Mouse (Mus musculus) T-cell, adult 2 months (primary cell): Measurements from ENCODE around the gene Gm17581.
A peak's percentile ranks its signal among the peaks of the same experiment; 100 is the strongest.
"Not testable (repeated sequence)": the region's sequence is repeated elsewhere in the genome, so short reads cannot be mapped to it uniquely, and the experiment has no call there.

Source experiments
- DNase-seq: peaks from one replicate; pipeline ENCODE4 v3.0.0; 2022; ENCODE audit warnings: low spot score

The Gm17581 gene

DNA sequence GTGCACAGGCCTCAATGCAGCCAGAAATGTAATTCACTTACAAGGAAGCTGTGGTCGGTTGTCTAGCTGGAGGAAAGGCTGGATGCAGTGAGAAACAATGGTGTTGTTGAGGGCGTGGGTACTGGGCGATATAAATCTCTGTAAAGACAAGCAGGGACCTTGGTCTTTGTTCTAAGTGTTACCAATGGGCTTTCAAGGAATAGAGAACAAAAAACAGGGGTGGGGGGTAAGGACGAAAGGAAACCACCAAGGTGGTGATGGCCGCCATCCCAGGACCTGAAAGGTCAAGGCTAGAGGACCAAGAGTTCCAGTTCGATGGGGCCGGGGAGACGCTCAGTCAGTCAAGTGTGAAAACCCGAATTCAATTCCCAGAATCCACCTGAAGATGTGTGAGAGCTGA is 2.1 kb upstream of the Gm17581 start:
- DNase-seq, result no peak

DNA sequence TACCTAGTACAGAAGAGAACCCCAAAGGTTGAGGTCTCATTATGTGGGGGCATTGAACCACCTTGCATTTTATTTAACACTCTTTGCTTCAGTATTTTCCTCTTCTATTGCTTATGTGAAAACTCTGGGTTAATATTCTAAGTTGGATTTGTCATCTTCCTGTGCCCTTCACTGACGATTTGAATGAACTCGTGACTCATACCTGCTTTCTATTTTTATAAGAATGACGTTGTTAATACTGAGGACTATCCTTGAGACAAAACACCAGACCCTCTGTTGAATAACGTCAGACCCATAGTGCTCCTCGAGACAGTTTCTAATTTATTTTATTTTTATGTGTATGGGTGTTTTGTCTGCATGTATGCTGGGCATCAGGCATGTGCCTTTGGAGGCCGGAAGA is 1.3 kb upstream of the Gm17581 start:
- no peak for DNase-seq

DNA sequence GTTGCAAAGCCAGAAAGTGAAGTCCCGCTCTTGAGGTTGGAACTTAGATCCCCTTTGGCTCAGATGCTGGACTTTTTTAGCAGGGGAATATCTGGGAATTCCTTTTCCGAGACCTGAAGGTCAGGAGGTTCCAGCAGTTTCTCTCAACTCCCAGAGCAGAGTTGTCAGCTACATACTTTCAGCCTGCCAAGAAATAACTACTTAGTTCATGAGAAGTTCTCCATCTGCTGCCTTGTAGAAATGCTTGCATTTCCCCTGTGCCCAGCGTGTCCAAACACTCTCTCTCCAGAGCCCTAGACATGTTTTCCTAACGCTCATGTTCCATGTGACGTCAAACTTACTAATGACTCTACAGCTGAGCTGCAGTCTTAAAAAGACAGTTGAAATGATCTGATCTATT is 586 bp downstream of the Gm17581 start:
- DNase-seq, result no peak

DNA sequence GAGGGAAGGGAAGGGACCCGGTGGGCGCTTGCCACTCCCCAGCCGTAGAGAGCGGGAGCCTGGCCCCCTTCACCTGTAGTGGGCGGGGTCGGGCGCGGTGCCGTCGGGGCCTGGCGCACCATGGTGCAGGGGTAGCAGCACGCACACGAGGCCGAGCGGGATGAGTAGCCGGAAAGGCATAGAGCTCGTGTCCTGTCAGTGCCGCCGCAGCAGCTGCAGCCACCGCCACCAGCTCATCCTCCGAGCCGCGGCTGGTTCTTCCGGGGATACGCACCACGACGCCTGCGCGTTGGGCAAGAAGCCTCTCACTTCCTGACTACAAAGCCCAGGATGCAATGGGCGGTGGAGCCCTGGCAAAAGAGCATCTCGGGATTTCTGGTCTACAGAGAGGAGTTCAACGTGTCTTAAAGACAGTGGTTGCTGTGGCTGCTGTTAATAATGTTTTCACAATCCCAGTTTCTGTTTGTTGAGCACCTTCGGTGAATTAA is 6.5 kb downstream of the Gm17581 start, which contains the start of gene Edem2:
TSS of gene Edem2 (minus strand) at position 318 of the 488 bp plus-strand sequence.
- peak; percentile 96 for DNase-seq

DNA sequence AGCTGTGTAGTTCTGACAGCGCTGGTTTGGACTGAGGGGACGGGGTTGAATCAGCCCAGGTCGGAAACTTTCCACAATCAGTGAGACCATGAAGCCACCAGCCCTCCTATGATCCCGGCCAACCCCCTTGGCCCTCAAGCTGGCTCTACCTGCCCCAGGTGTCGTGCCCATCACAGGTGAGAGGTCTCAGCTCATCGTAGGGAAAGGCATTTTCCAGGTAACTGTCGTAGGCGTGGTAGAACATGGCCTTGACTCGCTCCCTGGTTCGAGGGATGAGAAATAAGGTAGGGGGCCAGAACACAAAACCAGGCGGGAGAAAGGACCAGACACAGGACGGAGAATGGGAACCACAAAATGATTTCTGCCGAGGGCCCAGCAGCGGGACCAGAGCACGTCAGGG is 6.9 kb downstream of the Gm17581 start:
- peak; percentile 2 for DNase-seq

DNA sequence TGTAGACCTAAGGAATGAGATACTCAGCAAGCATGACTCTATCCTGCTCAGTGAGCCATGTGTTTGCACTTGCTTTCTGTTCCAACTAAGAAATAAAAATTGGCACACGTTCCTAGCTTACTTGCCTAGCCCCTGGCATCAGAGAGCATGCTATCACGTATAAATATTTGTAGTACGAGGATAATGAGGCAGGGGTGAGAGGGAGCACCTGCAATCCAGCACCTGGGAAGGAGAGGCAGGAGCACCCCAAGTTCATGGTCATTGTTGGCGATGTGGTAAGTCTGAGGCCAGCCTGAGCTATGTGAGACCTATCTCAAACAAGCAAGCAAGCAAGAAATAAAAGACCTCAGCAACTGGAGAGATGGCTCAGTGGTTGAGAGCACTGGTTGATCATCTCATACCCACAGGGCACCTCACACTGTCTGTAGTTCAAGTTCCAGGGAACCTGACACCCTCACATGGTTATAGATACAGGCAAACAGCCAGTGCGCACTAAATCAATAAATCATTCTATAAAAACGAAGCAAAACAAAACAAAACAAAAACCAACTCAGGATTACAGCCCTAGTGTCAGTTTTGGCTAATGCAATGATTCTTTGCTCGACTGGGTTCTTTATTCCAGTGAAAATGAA is 7.8 kb downstream of the Gm17581 start:
- no peak for DNase-seq

DNA sequence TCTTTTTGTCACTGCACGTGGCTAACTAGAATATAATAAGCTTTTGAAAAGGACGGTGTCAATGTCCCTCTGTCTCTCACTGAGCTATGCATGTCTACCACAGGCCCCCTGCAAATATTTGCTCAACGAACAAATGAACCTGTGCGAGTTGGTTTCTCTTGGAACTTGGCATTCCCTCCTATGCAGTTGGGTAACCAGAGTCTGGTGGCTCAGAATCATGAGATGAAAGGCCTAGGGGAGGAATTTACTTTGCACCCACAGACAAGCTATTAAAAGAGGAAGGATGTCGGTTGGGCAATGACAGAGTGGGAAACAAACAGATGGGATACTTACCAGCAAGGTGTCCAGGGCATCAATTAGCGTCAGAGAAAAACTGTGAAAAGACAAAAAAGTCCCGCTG is 9.4 kb downstream of the Gm17581 start:
- no peak for DNase-seq

DNA sequence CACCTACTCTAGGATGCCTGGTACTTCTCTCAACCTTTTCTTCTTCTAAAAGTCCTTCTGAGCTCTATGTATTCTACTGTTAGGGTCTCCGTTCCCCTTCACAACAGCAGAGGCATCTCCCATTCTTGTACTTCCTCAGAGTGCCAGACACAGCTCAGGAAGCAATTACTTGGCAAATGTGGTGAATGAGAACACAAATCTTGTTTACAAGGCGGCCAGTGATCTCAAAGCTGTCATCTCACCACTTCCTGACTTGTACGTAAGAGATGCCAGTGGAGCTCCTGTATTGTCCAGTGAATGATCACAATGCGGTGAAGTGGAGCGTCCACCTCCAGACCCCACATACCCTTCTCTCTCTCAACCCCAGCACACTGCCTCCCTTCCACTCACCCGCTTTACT is 11.1 kb downstream of the Gm17581 start:
- DNase-seq, result no peak

DNA sequence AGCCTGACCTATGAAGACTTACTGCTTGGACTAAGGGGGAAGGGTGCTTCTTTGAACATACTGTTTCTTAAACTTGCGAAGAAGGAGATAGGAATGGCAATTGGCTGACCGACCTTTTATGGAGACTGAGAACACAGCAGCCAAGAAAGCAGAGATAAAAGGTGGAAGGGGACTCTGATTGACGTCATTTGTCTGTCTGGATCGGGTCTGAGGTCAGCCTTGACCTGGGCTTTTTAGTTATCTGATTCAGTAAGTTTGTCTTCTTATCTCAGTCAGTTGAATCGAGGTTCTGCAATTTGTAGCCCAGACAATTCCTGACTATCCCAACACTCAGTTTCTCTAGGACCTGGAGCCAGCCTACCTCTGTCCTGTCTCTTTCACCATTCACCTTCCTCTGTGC is 11.6 kb downstream of the Gm17581 start:
- no peak for DNase-seq

DNA sequence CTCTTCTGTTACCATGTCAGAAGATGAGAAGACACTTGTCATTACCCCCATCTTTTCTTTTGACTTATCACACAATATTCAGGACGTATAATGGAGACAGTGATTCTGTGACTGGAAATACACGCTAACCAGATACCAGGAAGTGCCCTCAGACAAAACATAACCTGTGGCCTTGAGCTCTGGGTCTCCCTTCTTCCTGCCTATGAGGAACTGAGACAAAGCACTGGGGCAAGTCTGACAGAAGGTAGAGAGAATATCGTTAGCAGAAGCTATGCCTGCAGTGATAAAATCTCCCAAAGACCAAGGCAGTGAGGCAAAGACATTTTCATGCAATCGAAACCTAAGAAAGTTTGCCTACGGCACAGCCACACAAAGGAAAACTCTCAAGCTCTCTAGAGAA is 15.1 kb downstream of the Gm17581 start:
- peak; percentile 6 for DNase-seq

DNA sequence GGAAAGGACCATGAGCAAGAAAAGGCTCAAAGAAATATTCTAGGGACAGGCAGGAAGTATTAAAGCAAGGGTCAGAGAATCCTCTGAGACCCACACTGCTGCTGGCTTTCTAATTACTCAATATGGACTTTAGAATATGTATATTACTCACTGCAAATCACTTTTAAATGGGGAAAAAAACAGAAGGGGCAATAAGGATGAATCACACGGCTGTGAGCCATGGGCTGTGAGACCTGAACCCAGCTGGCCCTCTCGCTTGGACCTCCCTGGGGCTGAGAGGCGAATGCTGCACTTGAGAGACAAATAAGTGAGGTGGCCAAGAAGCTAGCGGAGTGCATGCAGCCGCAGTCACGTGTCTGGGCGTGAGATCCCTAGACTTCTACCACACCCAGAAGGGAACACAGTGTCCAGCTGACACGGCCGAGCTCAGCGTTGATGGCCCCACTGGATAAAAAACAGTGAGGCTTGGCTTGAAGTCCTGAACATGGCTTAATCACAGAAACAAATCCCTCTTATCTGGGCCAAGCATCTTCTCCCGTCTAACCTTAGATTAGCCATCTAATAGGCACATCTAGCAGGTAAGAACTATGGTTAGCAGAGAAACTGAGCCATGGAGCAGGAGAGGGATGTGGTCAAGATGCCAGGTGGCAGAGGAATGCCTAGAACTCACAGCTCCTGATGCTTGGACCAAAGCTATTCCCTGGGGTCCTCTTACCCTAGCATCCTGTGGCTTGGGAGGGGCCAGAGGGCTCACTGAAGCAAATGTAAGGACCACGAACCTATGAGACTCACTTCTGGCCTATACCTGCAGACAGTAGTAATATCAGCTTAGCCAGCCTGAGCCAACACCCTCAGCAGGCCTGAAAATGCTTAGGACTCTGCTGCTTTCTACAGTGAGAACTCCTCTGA is 18.3 kb downstream of the Gm17581 start:
- DNase-seq, result no peak

DNA sequence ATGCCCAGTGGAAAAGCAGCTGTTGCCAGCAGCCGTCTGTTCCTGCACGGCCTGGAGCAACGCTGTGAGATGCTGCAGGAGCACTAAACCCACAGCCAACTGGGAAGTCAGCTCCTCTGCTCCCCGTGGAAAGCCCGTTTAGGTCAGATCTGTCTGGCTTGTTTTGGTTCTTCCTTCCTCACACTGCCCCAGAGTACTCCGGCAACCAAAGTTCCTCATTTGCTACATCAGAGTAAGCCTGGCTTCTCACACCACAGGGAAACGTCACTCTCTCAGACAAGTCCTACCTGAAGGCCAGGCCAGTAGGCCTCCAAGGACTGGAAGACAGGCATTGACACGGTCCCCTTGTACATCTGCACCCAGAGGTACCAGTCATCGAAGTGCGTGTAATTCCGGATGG is 25.1 kb downstream of the Gm17581 start:
- DNase-seq, result no peak

DNA sequence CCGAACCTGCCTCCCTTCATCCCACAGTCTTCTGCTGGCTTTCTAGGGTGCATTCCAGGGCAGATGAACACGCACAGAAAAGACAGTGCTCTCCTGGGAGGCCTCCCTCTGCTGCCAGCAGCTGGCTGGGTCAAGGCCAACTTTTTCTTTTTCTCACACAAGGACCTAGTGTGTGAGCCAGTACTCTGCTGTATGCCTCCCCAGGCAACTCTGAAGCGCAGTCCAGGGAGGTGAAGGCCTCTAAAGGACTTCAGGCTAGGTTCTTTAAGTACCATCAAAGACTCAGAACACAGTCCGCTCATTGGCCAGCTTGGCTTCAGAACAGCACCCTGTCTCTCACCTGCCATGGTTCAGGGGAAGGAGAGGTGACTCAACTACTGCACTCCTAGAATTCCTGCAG is 28.4 kb downstream of the Gm17581 start:
- no peak for DNase-seq

DNA sequence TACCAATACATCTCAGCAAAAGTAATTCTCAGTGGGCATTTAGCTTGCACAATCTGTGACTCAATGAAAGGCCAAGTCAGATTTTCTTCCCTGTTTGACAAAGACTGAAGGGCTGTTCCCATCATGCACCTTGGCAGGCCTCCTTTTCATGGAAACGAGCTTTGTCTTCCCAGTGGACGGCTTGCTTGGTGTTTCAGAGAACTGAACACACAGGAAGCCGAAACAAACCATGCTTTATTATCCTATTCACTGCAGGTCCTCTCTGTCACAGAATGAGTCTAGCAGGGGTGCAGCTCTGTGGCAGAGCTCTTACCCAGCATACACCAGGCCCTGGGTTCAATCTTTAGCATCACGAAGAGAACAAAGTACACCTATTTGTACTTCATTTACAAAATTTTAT is 32.0 kb downstream of the Gm17581 start:
- no peak for DNase-seq

DNA sequence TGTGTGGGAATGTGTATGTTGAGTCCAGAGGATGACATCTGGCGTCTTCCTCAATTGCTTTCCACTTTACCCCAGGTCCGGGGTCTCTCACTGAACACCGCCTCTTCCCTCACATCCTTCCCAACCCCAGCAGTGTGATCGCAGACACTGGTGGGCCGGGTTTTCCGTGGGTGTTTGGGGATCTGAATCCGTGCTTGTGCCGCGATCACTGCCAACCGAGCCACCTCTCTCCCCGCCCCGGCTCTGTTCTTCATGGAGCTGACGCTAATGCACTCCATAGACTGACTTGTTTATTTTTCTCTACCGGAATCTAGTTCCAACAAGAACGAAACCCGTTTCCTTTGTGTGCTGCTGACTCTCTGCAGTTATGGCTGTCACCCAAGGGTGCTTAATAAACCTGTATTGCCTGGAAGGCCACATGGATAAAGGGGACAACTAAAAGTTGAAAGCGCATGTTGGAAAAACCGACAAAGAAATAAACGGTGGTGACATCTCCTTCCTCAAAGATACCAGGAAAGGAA is 34.2 kb downstream of the Gm17581 start:
- no peak for DNase-seq

DNA sequence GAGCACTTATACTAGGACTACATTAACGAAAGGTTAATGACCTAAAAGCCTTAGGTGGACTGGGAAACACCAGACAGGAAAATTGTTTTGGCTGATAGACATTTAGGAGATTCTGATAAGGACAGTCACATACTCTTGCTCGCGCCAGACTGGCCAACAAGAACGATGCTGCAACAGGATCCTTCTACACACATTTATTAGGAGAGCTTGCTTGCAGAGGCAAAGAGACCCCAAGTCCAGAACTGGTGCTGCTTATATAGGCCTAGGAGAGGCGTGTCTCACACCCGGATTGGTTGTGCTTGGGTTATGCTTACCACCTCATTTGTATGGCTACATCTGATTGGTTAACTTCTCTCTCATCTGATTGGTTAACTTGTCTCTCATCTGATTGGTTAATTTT is 37.2 kb downstream of the Gm17581 start:
- DNase-seq, result not testable (repeated sequence)

DNA sequence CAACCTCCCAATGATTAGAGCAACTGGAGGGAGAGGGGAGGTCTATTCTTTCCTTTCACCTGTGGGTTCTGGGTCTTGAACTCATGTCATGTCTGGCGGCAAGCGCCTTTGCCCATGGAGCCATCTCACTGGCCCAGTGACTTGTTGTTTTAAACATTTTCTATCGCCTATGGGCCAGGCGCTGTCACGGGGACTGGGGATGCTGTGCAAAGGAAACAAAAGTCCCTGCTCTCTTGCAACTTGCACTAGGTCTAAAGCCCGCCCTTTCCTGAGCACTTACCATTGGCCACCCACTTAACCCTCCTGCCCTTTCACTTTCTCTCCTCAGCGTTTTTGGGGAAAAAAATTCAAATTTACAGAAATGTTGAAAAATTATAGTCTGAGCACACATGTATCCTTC is 38.8 kb downstream of the Gm17581 start:
- no peak for DNase-seq

DNA sequence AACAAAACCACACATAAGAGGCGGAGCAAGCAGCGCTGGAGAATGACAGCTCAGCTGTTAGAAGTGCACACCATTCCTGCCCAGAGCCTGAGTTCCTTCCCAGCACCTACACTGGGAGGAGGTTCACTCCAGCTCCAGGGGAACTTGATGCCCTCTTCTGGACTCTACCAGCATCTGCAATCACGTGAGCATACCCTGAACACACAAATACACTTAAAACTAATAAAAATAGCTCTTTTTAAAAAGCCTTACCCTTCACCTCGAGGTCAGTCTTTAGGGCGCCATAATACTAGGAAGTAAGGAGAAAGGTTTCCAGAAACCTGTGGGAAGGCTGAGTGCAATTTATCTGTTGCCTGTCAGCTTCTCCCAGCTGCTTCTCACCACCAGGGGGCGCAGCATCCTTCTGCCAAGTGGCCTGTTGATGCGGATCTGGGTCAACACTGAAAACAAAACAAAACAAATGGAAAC is 39.5 kb downstream of the Gm17581 start:
- peak; percentile 80 for DNase-seq

DNA sequence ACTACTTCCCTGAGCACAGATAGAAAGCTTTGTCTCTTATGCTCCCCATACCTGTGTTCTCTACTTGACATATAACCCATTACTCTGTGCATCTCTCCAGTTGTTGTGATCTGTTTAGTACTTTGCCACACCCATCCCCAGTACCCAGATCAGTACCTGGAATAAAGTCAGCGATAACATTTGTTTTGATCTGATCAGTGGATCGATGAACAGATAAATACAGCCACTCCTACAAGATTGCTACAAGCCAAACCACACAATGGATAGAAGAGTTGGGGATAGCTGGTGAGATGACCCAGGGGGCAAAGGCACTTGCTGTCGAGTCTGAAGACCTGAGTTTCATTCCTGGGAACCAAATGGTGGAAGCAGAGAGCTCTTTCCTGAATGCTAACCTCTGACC is 40.4 kb downstream of the Gm17581 start:
- DNase-seq, result no peak

DNA sequence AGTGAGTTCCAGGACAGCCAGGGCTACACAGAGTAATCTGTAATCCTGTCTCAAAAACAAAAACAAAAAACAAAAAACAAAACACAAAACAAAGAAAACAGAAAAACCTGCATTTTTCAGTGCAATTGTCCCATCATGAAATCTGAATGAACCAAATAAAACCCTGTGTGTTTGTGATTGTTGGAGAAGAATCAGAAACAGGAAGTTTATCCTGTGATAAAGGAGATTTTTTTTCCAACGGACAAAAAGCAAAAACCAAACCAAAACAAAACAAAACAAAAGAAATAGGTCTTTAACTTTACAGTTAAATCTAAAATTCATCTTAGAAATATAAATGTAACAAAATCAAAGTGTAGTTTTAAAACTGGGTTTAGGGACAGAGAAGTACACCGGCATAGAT is 41.1 kb downstream of the Gm17581 start:
- no peak for DNase-seq

DNA sequence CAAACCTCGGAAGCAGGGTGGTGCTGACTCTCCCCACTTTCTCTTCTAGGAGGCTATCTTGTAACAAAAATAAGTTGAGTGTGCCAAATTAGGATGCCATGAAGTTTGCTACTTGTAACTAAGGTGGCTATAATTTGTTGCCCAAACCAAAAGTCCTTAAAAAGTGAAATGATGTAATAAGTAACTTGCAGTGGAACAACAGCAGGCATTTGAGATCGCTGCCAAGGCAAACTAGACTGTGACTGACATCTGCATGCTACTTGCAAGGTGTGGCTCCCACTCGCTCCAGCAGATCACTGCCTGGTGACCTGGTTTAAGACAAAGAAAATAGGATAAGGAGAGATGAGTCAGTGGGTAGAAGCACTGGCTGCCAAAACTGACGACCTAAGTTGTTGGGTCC is 42.5 kb downstream of the Gm17581 start:
- no peak for DNase-seq

DNA sequence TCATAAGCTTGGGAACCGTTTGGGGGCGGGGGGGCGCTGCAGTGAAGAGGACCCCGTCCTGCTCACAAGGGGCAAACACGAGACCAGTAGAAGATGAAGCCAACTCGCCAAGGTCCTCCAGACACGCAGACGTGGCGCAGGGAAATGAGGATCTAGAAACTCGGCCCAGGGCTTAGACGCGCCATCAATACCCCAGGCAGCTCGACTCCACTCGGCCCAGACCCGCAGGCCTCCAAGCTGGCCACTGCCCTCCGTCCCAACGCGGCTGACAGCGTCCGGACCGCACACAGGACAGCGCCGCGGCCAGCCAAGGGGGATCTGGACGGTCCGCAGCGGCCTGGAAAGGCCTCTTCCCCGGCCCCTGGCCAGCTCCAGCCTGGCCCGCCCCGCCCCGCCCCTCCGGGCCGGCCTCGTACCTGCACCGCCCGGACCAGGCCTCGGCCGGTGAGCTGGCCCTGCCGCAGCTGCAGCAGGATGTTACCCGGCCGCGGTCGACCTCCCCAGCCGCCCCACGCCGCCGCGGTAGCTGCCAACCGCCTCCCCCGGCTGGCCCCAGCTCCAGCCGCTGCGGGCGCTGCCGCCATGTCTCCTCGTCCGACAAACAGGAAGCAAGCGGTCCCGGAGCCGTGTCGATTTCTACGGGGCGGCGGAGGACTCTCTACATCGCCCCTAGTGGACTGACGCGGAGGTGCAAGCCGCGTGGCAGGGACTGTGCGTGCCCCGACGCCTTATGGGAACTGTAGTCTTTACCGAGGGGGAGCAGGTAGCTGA is 43.8 kb downstream of the Gm17581 start, which contains the start of gene Trpc4ap:
TSS of gene Trpc4ap (minus strand) at position 662 of the 771 bp plus-strand sequence.
- peak; percentile 95 for DNase-seq
